Mouse (Mus musculus) bone marrow, adult 2 months (tissue): Measurements from ENCODE around the gene Mthfsd.

Source experiments
- CTCF ChIP-seq: fragments of 200-500 bp; IDR thresholded peaks from 2 replicates; pipeline ENCODE4 v1.5.1; 2011; ENCODE audit warnings: low read length, control low read depth; ENCODE audit not compliant: control insufficient read depth, insufficient read depth
- POLR2A ChIP-seq: fragments of 200-500 bp; IDR thresholded peaks from 2 replicates; pipeline ENCODE4 v1.6.1; 2011; ENCODE audit warnings: low read depth, mild to moderate bottlenecking, control low read depth, low read length, borderline replicate concordance; ENCODE audit not compliant: control insufficient read depth

- no peak for TF ChIP-seq POLR2A
- no peak for TF ChIP-seq CTCF
Observed at GRCm38 (mm10) chr8:121117906-121118305, 9.7 kb upstream of the Mthfsd start.
